Comparison of ENCODE assay signal across 8 mouse cellular contexts in the genomic region with DNA sequence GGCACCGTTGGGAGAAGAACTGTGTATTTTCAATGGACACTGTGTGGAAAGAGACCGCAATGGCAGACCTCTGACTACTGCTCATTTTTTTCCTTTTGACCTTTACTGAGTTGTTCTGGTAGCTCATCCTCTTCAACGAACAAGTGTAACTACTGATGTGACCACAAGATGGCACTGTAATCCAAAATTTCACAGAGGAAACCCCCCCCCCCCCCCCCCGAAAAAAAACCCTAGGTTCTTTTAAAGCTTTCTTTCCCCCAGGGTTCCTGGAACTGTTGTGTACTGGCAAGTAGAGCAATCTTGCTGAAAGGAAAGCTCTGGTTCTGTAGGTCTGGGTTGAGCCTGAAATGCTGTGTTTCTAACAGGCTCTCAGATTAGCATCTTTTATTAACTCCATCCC. TPM values are rescaled to one million over a fixed set of nuclear protein-coding genes. Genes with fewer than 3 reads are reported as not detected.
DNase-seq lines count a peak whose midpoint lies in the region; ATAC-seq lines count a peak whose summit lies in the region.

No protein-coding gene starts in this region.

- no peaks in the 10 kb centered on the region for H3K36me3 ChIP-seq in heart, embryonic 10.5 days
- H3K36me3 ChIP-seq in limb, embryonic 12.5 days = no peaks in the 10 kb centered on the region

- no peak overlapping the region for H3K4me2 ChIP-seq in limb, embryonic 12.5 days

- H3K9me3 ChIP-seq in heart, embryonic 10.5 days = no peaks in the 10 kb centered on the region
- no peaks in the 10 kb centered on the region for H3K9me3 ChIP-seq in limb, embryonic 12.5 days

- no peak overlapping the region for H3K4me3 ChIP-seq in heart, embryonic 10.5 days
- no peak overlapping the region for H3K4me3 ChIP-seq in limb, embryonic 12.5 days (replicated peaks)

- peaks cover 19% of the 10 kb centered on the region for H3K4me1 ChIP-seq in heart, embryonic 10.5 days
- H3K4me1 ChIP-seq in limb, embryonic 12.5 days (replicated peaks) = peaks cover 21% of the 10 kb centered on the region

- H3K9ac ChIP-seq in limb, embryonic 12.5 days (replicated peaks) = no peak overlapping the region

- no peaks in the 10 kb centered on the region for H3K27me3 ChIP-seq in heart, embryonic 10.5 days (ENCODE audit: insufficient read depth, poor library complexity, severe bottlenecking)
- H3K27me3 ChIP-seq in limb, embryonic 12.5 days = no peaks in the 10 kb centered on the region

- H3K27ac ChIP-seq in heart, embryonic 10.5 days = peak overlapping the region; percentile 60; the same call in 1 of the 2 replicates
- H3K27ac ChIP-seq in limb, embryonic 12.5 days = no peak overlapping the region; the same call in 1 of the 2 replicates

- ATAC-seq in frontal cortex, adult (ENCODE audit: low TSS enrichment) = peak; percentile 62; the same call in 1 of the 2 replicates
- peak; percentile 16; the same call in 1 of the 2 replicates for ATAC-seq in limb, embryonic 12.5 days (ENCODE audit: insufficient number of reproducible peaks, insufficient read depth, low FRiP score, low TSS enrichment, low read depth)

- WGBS in heart, embryonic 10.5 days = 10% methylated on average over 4 of the region's 4 CpGs
- WGBS in limb, embryonic 12.5 days = 4% methylated on average over 4 of the region's 4 CpGs

- no peak for DNase-seq in frontal cortex, postnatal 14 days (ENCODE audit: low spot score in 2 of 2)
- DNase-seq in 416B (ENCODE audit: low read depth) (peak; percentile 83), adipocyte (ENCODE audit: low spot score) (peak; percentile 84)
- no peak for DNase-seq in heart, embryonic 10.5 days (ENCODE audit: low spot score)
- DNase-seq in natural killer cell, adult 2 months (ENCODE audit: low spot score in 2 of 2) = peak; percentile 40 to 49
- DNase-seq in testis, postnatal 10 days (ENCODE audit: low spot score) = no peak

RNA-seq across cellular contexts. Expression of a gene that starts 49.9 kb away (rescaled TPM):
- 0.10 and 0.11 TPM in 2 replicates for polyA plus RNA-seq in heart, embryonic 10.5 days (2016; fragmentation: Nextera tagmentation; extraction: Ambion mirVana)
- polyA plus RNA-seq in limb, embryonic 12.5 days (2016; fragmentation: Nextera tagmentation; extraction: Ambion mirVana) = 0.52 and 0.55 TPM in 2 replicates

Comparison
In these comparisons a context has a peak if more than half of its experiments do, and no peak if none do; other contexts are left out.
1. DNase-seq: peak in 416B (single experiment), adipocyte (single experiment) and natural killer cell, adult 2 months (2 of 2); none in frontal cortex, postnatal 14 days (0 of 2), heart, embryonic 10.5 days (single experiment) and testis, postnatal 10 days (single experiment).